Mouse (Mus musculus) cerebellum, adult 9-10 months (tissue): ENCODE measurements around the gene Zfp688.
"Not testable (repeated sequence)": the region's sequence is repeated elsewhere in the genome, so short reads cannot be mapped to it uniquely, and the experiment has no call there.

Experiments used
- DNase-seq: peaks from one replicate; pipeline ENCODE4 v3.0.0; 2022

Zfp688 gene

GRCm38 (mm10) chr7:127421388-127422191 is at the start of gene Zfp688:
Gene Zfp688 (minus strand): TSS chr7:127422068.
- peak; percentile 89 for DNase-seq

GRCm38 (mm10) chr7:127471646-127472010 is 49.8 kb upstream of the Zfp688 start:
- DNase-seq = peak; percentile 60

GRCm38 (mm10) chr7:127470743-127471645 is 49.1 kb upstream of the Zfp688 start:
- DNase-seq = peak; percentile 95

- DNase-seq = peak; percentile 65
These were observed 48.3 kb upstream of the Zfp688 start for GRCm38 (mm10) chr7:127470011-127470715.

GRCm38 (mm10) chr7:127466606-127467005 is 44.7 kb upstream of the Zfp688 start:
- DNase-seq = peak; percentile 38

GRCm38 (mm10) chr7:127465670-127466069 is 43.8 kb upstream of the Zfp688 start:
- not testable (repeated sequence) for DNase-seq

GRCm38 (mm10) chr7:127465191-127465590 is 43.3 kb upstream of the Zfp688 start:
- DNase-seq = no peak

GRCm38 (mm10) chr7:127459311-127459710 is 37.4 kb upstream of the Zfp688 start, which contains the start of gene Prr14:
Gene Prr14 (plus strand): TSS chr7:127459611.
- DNase-seq = not testable (repeated sequence)

GRCm38 (mm10) chr7:127458371-127459122 is 36.7 kb upstream of the Zfp688 start:
- DNase-seq = not testable (repeated sequence)

- DNase-seq = no peak
These were observed 33.0 kb upstream of the Zfp688 start for GRCm38 (mm10) chr7:127454905-127455304.

GRCm38 (mm10) chr7:127453056-127453455 is 31.2 kb upstream of the Zfp688 start:
- DNase-seq = no peak

- DNase-seq = no peak
These were observed 28.1 kb upstream of the Zfp688 start for GRCm38 (mm10) chr7:127449966-127450365.

GRCm38 (mm10) chr7:127448521-127449300 is 26.8 kb upstream of the Zfp688 start, which contains the start of gene Zfp689:
Gene Zfp689 (minus strand): TSS chr7:127449158.
- peak; percentile 98 for DNase-seq

GRCm38 (mm10) chr7:127443976-127444375 is 22.1 kb upstream of the Zfp688 start:
- DNase-seq = no peak

- DNase-seq = no peak
These were observed 15.9 kb upstream of the Zfp688 start for GRCm38 (mm10) chr7:127437724-127438123.

GRCm38 (mm10) chr7:127435206-127435605 is 13.3 kb upstream of the Zfp688 start:
- no peak for DNase-seq

GRCm38 (mm10) chr7:127426354-127426753 is 4.5 kb upstream of the Zfp688 start:
- no peak for DNase-seq

- no peak for DNase-seq
These were observed 4.0 kb upstream of the Zfp688 start for GRCm38 (mm10) chr7:127425911-127426310.

GRCm38 (mm10) chr7:127425291-127425690 is 3.4 kb upstream of the Zfp688 start:
- DNase-seq = no peak

- peak; percentile 37 for DNase-seq
These were observed 379 bp upstream of the Zfp688 start for GRCm38 (mm10) chr7:127422247-127422646.

- no peak for DNase-seq
These were observed 10.4 kb downstream of the Zfp688 start for GRCm38 (mm10) chr7:127411418-127411817.
